Mouse (Mus musculus) erythroblast, embryonic 14.5 days (primary cell): ENCODE measurements at regions not wholly inside any gene's neighbourhood (a gene's known extent, or its start where the extent isn't known, plus 50 kb on each side); places are given as distances from the start of the nearest gene placed in this dataset.

Experiments used
- GATA1 ChIP-seq: IDR thresholded peaks from 2 replicates; pipeline ENCODE4 v1.6.1; 2012; ENCODE audit warnings: low read length, inconsistent platforms, mixed read lengths
- TAL1 ChIP-seq: IDR thresholded peaks from 3 replicates; pipeline ENCODE4 v1.6.1; 2012; ENCODE audit warnings: low read length, inconsistent platforms, mixed read lengths

- no peak for TF ChIP-seq TAL1
- TF ChIP-seq GATA1 = no peak
Measured at GRCm38 (mm10) chr13:97455961-97456360, 215.1 kb downstream of the Enc1 start.
